Mouse (Mus musculus) stomach, embryonic 16.5 days (tissue): ENCODE results near the gene Tpi1. TPM values are rescaled to one million over a fixed set of nuclear protein-coding genes. Genes with fewer than 3 reads are reported as not detected.
A peak's percentile ranks its signal among the peaks of the same experiment; 100 is the strongest.
"Not testable (repeated sequence)": the region's sequence is repeated elsewhere in the genome, so short reads cannot be mapped to it uniquely, and the experiment has no call there.

ENCODE experiments used
- ATAC-seq: fragments of 200-750 bp; cut with Nextera tagmentation; 2 replicates; pipeline ENCODE4 v1.8.0; 2017; ENCODE audit warnings: moderate number of reproducible peaks, moderate TSS enrichment; ENCODE audit not compliant: insufficient read depth, low FRiP score
- H3K27ac ChIP-seq: fragments of 300-500 bp; sonication (generic); 2 replicates; pipeline ENCODE4 v1.5.1; 2014; ENCODE audit warnings: low read length
- H3K27me3 ChIP-seq: fragments of 300-500 bp; sonication (generic); 2 replicates; pipeline ENCODE4 v1.6.1; 2014; ENCODE audit warnings: low read length, control low read depth, mixed read lengths; ENCODE audit not compliant: control insufficient read depth, insufficient read depth
- H3K36me3 ChIP-seq: fragments of 300-500 bp; sonication (generic); 2 replicates; pipeline ENCODE4 v1.6.1; 2014; ENCODE audit warnings: low read length; ENCODE audit not compliant: control insufficient read depth, insufficient read depth
- H3K4me1 ChIP-seq: fragments of 300-500 bp; sonication (generic); 2 replicates; pipeline ENCODE4 v1.6.1; 2014; ENCODE audit warnings: low read length, control low read depth, mixed read lengths; ENCODE audit not compliant: control insufficient read depth, insufficient read depth
- H3K4me2 ChIP-seq: fragments of 300-500 bp; sonication (generic); 2 replicates; pipeline ENCODE4 v1.6.1; 2014; ENCODE audit warnings: low read depth, low read length, mixed read lengths
- H3K4me3 ChIP-seq: fragments of 300-500 bp; sonication (generic); replicated peaks from 2 replicates; pipeline ENCODE4 v1.5.1; 2014; ENCODE audit warnings: mild to moderate bottlenecking, low read length
- H3K9ac ChIP-seq: fragments of 300-500 bp; sonication (generic); 2 replicates; pipeline ENCODE4 v1.6.1; 2014; ENCODE audit warnings: low read length
- H3K9me3 ChIP-seq: fragments of 300-500 bp; sonication (generic); replicated peaks from 2 replicates; pipeline ENCODE4 v1.6.1; 2016; ENCODE audit warnings: low read length, control low read depth; ENCODE audit not compliant: control insufficient read depth
- WGBS: fragments of 180-500 bp; shearing (Covaris S2); extraction: QIAGEN DNeasy Blood & Tissue Kit; methylation state at CpG from one replicate; pipeline ENCODE4 v1.1.7; 2014; 5-methylcytosine and 5-hydroxymethylcytosine counted together
- polyA plus RNA-seq: library from polyadenylated mRNA; unstranded; fragments of >200 nt; fragmentation: Nextera tagmentation; extraction: Ambion mirVana; gene quantifications from 2 replicates; pipeline ENCODE4 v1.2.1, GENCODE M21; 2015

The Tpi1 gene
- polyA plus RNA-seq, 1 experiment from 2014 or later = 959 TPM

- no peak overlapping the region; the same call in 1 of the 2 replicates for H3K27ac ChIP-seq
- H3K27me3 ChIP-seq = no peaks in the 10 kb centered on the region
- no peak overlapping the region for H3K4me3 ChIP-seq
- no peak overlapping the region for H3K4me2 ChIP-seq
- no peak for ATAC-seq
- H3K36me3 ChIP-seq = 0 out of 2 replicates have a peak, but pooled peaks cover 7% of the 10 kb centered on the region
- H3K9ac ChIP-seq = no peak overlapping the region; the same call in 1 of the 2 replicates
- H3K9me3 ChIP-seq = no peaks in the 10 kb centered on the region
- peaks cover 26% of the 10 kb centered on the region for H3K4me1 ChIP-seq
- WGBS = 83% methylated on average over 4 of the region's 4 CpGs
These were observed 6.7 kb downstream of the Tpi1 start for GRCm38 (mm10) chr6:124807366-124807765.

GRCm38 (mm10) chr6:124806446-124807140, 7.5 kb downstream of the Tpi1 start:
- peaks cover 21% of the 10 kb centered on the region for H3K4me1 ChIP-seq
- no peak for ATAC-seq
- H3K9ac ChIP-seq = peak overlapping the region; percentile 52; the same call in 1 of the 2 replicates
- H3K4me2 ChIP-seq = peak overlapping the region; percentile 77
- H3K36me3 ChIP-seq = 0 out of 2 replicates have a peak, but pooled peaks cover 1% of the 10 kb centered on the region
- no peaks in the 10 kb centered on the region for H3K27me3 ChIP-seq
- peak overlapping the region; percentile 98 for H3K27ac ChIP-seq
- H3K9me3 ChIP-seq = no peaks in the 10 kb centered on the region
- WGBS = 76% methylated on average over 7 of the region's 7 CpGs
- H3K4me3 ChIP-seq = peak overlapping the region; percentile 56; the same call in 1 of the 2 replicates

- peaks cover 21% of the 10 kb centered on the region for H3K4me1 ChIP-seq
- WGBS = 1% methylated on average over 34 of the region's 34 CpGs
- H3K27me3 ChIP-seq = no peaks in the 10 kb centered on the region
- peak overlapping the region; percentile 72 for H3K9ac ChIP-seq
- peak overlapping the region; percentile 98 for H3K27ac ChIP-seq
- peak overlapping the region; percentile 56 for H3K4me3 ChIP-seq
- no peaks in the 10 kb centered on the region for H3K36me3 ChIP-seq
- ATAC-seq = peak; percentile 85
- H3K9me3 ChIP-seq = no peaks in the 10 kb centered on the region
- peak overlapping the region; percentile 77 for H3K4me2 ChIP-seq
These were observed 8.5 kb downstream of the Tpi1 start for GRCm38 (mm10) chr6:124805341-124806321.

DNA sequence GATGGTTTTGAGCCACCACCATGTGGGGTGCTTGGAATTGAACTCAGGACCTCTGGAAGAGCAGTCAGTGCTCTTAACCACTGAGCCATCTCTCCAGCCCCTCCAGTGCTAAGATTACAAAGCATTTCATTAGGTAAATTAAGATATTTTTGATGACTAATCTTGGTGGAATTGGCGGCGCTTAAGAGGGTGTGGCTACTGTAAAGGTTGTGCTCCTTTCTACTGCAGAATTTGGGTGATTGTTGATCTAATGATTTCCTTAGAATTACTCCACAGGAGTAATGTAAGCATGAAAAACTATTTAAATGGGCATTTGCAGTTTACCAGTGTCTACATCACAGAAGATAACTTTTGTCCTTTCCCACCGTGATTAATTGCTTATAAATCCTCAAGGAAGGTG, 9.8 kb downstream of the Tpi1 start:
- Histone ChIP-seq H3K36me3 (no peaks in the 10 kb centered on the region), H3K4me1 (peaks cover 12% of the 10 kb centered on the region), H3K27ac (no peak overlapping the region), H3K4me3 (no peak overlapping the region), H3K9ac (no peak overlapping the region), H3K9me3 (no peaks in the 10 kb centered on the region), H3K27me3 (no peaks in the 10 kb centered on the region), H3K4me2 (no peak overlapping the region)
- WGBS = 82% methylated on average over 3 of the region's 3 CpGs
- no peak for ATAC-seq

GRCm38 (mm10) chr6:124803691-124804090, 10.4 kb downstream of the Tpi1 start:
- ATAC-seq, H3K27ac ChIP-seq, H3K9ac ChIP-seq, H3K9me3 ChIP-seq, H3K36me3 ChIP-seq, H3K4me3 ChIP-seq, H3K27me3 ChIP-seq, H3K4me2 ChIP-seq: not testable (repeated sequence)
- WGBS = 92% methylated on average over 4 of the region's 4 CpGs
- peaks cover 12% of the 10 kb centered on the region for H3K4me1 ChIP-seq

- Histone ChIP-seq H3K27ac (no peak overlapping the region), H3K4me3 (no peak overlapping the region), H3K36me3 (no peaks in the 10 kb centered on the region), H3K9ac (no peak overlapping the region), H3K27me3 (no peaks in the 10 kb centered on the region), H3K4me1 (peaks cover 9% of the 10 kb centered on the region), H3K4me2 (no peak overlapping the region), H3K9me3 (no peaks in the 10 kb centered on the region)
- 73% methylated on average over 3 of the region's 3 CpGs for WGBS
- no peak for ATAC-seq
These were observed 11.0 kb downstream of the Tpi1 start for GRCm38 (mm10) chr6:124803061-124803460.

DNA sequence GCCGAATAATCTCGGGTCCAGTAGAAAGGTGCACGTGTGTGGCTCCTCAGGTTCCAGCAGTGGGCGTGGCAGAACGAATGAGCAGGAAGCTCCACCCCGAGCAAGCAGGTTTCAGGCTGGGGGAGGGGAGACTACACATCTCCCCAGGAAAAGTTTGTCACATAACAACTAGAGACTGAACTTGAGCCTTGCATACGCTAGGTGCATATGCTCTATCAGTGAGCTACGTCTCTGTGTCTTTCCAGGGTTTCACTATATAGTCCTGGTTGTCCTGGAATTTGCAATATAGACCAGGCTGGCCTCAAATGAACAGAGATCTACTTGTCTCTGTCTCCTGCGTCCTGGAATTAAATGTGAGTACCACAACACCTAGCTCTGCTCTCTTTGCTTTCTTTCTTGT, 11.7 kb downstream of the Tpi1 start:
- WGBS = 20% methylated on average over 5 of the region's 9 CpGs
- not testable (repeated sequence) for H3K9me3 ChIP-seq, H3K27me3 ChIP-seq, H3K4me2 ChIP-seq, H3K4me3 ChIP-seq, H3K4me1 ChIP-seq, H3K9ac ChIP-seq, H3K36me3 ChIP-seq, ATAC-seq
- H3K27ac ChIP-seq = peak overlapping the region; percentile 2; the same call in 1 of the 2 replicates

GRCm38 (mm10) chr6:124796200-124796599, 17.9 kb downstream of the Tpi1 start:
- H3K27ac ChIP-seq = peak overlapping the region; percentile 74
- ATAC-seq = no peak
- H3K4me2 ChIP-seq = no peak overlapping the region
- H3K4me3 ChIP-seq = no peak overlapping the region
- H3K27me3 ChIP-seq = no peaks in the 10 kb centered on the region
- WGBS = 66% methylated on average over 2 of the region's 2 CpGs
- no peaks in the 10 kb centered on the region for H3K9me3 ChIP-seq
- no peak overlapping the region for H3K9ac ChIP-seq
- no peaks in the 10 kb centered on the region for H3K4me1 ChIP-seq
- H3K36me3 ChIP-seq = no peaks in the 10 kb centered on the region

DNA sequence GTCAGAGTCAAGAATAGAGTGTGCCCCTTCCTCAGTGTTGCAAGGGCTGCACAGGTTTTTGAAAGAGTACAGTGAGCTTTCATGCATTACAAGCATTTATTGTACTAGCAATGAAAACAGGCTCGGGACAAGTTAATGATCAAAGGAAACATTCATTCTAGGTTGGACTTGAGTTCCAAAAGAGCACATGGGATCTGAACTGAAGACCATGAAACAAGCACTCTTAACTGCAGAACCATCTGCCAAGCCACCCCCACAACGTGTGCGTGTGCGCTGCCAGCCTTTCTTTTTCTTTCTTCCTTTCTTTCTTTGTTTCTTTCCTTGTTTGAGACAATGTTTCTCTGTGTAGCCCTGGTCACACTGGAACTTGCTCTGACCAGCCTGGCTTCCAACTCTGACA, 18.3 kb downstream of the Tpi1 start:
- no peak for ATAC-seq
- Histone ChIP-seq H3K4me3 (no peak overlapping the region), H3K4me1 (no peaks in the 10 kb centered on the region), H3K9me3 (no peaks in the 10 kb centered on the region), H3K27me3 (no peaks in the 10 kb centered on the region), H3K9ac (no peak overlapping the region), H3K27ac (peak overlapping the region; percentile 74; the same call in 1 of the 2 replicates), H3K4me2 (no peak overlapping the region), H3K36me3 (no peaks in the 10 kb centered on the region)
- 72% methylated on average over 4 of the region's 4 CpGs for WGBS
